Mouse (Mus musculus) ovary, postnatal 10 days (tissue): ENCODE measurements around the gene Gm21992.

Experiments used
- DNase-seq: peaks from one replicate; pipeline ENCODE4 v3.0.0; 2022; ENCODE audit warnings: low spot score

Gm21992 gene

DNA sequence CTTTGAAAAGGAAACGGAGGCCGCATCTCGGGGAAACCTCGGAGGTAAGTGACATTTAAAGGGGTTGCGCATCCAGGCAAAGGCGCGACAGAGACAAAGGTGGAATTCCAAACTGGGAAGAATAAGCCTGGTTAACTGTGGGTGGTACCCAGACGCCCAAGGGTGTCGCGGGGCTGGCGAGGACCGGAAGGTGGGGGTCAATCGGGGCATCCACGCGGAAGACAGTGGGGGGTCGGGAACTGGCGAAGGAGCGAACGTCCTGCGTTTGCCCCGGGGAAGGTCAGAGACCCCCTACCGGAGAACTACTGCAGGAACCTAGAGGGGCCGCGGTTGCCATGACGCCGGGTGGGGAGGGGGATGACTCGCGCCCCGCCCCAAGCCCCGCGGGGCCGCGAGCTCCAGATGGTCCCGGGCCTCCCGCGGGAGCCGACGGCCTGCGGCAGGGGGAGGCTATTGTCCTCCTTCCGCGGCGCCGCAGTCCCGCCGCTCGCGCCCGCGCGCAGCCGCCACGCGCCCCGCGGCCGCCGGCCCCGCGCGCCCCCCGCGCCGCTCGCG lies 99.7 kb downstream of the Gm21992 start:
- no peak for DNase-seq

DNA sequence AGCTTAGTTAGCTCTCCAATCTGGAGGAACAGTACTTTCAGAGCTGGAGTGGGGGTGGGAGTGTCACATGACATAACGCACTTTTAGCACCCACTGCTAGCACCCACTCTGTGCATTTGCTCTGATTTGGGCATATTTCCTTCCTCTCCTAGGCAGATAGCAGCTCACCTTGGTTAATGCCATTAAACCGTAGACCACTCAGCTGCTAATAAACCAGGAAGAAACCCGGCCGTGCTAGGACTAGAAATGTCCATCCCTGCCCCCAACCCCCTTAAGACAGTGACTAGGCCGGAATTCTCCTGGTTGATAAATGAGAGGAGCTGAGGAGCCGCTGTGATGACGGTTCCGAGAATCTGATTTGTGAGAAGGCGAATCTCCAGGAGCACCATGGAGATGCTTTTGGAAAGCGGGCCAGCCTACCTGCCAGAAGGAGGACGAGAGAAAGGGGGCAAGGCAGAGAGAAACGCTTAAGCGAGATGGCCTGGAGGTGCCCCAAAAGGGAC lies 100.3 kb downstream of the Gm21992 start, which contains the start of gene Sptbn2:
Gene Sptbn2 (plus strand): TSS at position 70 of the 503 bp plus-strand sequence.
- DNase-seq, result no peak

DNA sequence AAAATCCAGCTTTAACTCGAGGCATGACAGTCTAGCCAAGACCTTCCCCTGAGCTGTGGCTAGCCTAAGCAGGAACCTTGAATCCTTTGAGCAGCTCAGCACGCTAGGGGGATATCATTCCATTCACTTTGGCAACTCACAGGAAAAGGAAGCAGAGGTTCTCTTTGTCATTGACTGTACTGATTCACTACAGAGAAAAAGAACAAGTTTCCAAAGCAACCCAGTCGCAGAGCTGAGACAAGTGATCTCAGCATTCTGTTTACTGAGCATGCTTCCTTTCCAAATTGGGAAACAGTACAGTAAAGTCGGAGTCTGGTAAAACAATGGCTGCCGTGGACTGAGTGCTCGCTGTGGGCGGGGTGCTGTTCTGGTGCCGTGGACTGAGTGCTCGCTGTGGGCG lies 102.6 kb downstream of the Gm21992 start:
- no peak for DNase-seq

DNA sequence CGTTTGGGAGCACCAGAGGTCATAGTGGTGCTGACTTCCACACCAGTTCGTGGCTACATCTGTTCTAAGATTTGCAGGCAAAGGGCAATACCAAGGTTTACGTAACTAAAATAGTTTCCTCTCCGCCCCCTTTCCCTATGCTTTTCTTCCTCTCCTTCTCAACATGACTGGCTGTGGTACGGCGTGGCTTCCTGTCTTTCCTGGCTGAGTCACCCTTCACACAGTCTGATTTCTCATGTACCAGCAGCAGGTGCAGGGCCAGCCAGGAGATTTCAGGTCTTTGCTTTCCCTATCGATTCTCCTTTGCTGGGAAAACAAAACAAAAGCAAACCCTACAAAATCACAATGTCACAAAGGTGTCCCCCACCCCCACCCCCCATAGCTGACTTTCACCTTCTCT lies 110.2 kb downstream of the Gm21992 start:
- DNase-seq, result no peak

DNA sequence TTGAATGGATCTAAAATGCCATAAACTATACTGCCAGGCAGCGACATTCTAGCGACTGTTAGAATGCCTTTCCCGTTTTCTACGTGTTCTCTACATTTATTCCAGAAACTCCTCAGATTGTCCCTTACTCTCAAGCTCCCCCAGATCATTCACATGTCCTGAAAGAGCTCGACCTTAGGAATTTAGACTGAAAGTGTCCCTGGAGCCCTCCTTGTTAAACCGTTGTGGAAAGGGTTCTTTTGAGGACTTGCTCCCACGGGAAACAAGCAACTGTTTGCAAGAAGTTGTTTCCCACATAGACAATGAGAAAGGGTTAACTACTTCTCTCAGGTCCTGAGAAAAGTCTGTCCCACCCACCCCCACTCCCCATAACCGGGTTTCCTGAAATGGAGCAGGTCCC lies 110.8 kb downstream of the Gm21992 start:
- no peak for DNase-seq

DNA sequence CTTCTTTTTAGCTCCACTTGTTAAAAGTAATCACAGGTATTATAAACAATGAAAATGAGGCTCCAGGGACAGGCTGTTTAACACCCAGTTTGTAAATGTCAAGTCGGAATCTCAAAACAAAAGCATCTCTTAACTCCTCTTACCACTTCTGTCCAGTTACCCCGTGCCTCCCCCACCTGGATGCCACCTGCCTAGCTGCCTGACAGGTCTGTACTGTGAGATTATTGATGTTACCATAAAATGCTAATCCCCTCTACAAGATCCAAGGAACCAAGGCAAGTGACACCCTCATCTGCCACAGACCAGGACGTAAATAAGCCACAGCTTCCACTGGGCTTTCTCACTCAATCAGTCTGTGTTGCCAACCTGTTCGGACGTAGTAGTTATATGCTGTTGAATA lies 111.6 kb downstream of the Gm21992 start:
- no peak for DNase-seq

DNA sequence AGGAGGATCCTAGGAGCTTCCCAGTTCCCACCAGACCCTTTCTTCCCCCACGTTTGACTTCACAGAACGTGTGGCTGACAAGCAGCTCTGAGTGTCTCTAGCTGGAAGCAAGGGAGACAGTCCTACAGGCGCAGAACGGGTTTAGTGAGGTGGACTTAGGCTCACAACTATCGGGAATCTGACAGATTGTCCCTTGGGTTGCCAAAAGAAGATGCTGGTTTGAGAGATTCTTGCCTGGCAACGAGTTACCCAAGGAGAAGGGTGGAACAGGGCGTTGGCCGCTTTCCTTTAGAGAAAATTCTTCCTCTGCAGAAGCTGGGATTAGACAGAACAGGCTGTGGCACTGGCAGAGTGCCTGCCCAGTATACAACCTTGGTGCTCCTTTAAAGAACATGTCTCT lies 112.6 kb downstream of the Gm21992 start:
- DNase-seq, result no peak

DNA sequence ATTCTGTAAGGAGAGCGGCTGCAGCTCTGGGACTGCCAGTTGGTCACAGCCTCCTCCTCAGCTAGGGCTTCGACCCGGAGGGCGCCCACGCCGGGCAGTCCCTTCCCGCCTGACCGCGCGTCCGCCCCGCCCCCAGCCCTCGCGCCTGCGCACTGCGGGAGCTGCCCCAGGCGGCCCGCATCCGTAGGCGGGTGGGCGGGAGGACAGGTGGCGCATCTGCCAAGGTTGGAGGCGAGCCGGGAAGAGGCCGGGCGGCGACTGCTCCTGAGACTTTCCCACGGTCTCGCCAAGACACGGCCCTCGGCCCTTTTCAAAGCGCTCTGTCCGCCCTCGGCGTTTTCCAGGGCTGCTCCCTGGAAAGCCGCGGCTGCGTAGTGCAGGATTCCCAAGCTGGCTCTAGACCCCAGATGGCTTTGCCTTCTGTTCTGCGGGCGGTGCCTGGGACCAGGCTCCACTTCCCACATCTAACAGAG lies 113.2 kb downstream of the Gm21992 start, which contains the start of gene Gm960:
Gene Gm960 (minus strand): TSS at position 464 of the 473 bp plus-strand sequence.
- DNase-seq, result peak; percentile 49

DNA sequence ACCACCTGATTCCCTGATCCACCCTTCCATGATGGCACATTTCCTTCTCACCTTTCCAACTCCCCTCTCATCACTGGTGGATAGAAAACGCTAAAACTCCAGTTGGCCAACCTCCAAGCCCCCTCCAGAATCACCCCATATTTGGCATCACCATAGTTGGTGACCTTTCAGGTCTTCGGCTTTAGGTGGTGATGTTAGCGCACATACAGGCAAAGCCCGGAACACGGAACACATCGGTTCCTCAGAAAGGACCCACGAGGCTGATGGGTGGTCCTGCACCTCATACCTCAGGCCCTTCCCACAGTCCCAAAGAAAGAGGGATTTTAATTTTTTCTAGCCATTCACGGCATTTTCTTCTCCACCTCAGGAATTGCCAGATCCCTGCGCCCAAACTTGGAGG lies 113.7 kb downstream of the Gm21992 start:
- DNase-seq, result no peak

DNA sequence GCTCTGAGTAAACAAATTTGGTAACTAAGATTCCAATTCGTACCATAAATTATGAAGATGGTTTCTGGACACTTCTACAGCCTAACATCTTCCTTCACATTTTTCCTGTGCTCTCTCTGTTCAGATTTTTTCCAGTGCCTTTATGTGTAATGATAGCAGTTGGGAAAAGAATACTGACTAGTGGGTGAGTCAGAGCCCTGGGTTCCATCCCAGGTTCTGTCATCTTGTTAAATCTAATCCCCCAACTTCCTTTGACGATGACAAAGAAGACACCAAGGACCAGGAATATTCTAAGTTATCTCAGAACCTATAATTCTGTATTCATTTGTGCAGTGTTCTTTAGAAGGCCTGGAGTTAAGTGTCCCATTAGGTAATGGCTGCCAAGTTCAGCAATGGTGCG lies 114.3 kb downstream of the Gm21992 start:
- DNase-seq, result no peak

DNA sequence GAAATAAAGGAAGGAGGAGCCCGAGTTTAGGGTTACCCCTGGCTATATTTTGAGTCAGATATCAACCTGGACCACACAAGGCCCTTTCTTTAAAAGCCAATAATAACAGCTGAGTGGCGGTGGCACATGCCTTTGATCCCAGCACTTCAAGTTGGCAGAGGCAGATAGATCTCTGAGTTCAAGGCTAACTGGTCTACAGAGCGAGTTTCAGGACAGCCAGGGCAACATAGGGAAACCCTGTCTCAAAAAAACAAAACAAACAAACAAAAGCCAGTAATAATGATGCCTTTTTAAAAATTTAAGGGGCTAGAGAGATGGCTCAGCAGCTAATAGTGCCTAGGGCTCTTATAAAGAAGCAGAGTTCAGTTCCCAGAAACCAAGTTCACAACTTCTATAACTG lies 117.1 kb downstream of the Gm21992 start:
- DNase-seq, result no peak
